Mouse (Mus musculus) urinary bladder, postnatal 4 days (tissue): Measurements from ENCODE around the gene Inafm2.

Source experiments
- DNase-seq, 2 experiments: peaks; one replicate each; pipeline ENCODE4 v3.0.0; 2021 to 2022; ENCODE audit warnings: low spot score in 2 of 2

The Inafm2 gene

GRCm38 (mm10) chr2:118756103-118756502 lies 10.5 kb downstream of the Inafm2 start:
- peak in 1 of 2 experiments; percentile 15 for DNase-seq

- no peak for DNase-seq
Observed at GRCm38 (mm10) chr2:118759828-118760227, 14.3 kb downstream of the Inafm2 start.

- peak in 1 of 2 experiments; percentile 16 for DNase-seq
Observed at GRCm38 (mm10) chr2:118760311-118761025, 14.9 kb downstream of the Inafm2 start.

GRCm38 (mm10) chr2:118761358-118761757 lies 15.8 kb downstream of the Inafm2 start:
- DNase-seq = peak in 1 of 2 experiments; percentile 16

GRCm38 (mm10) chr2:118761906-118762783 lies 16.6 kb downstream of the Inafm2 start, which contains the start of gene Ccdc9b:
Gene Ccdc9b (minus strand): TSS chr2:118762661.
- peak; percentile 85 to 93 for DNase-seq

GRCm38 (mm10) chr2:118762784-118763148 lies 17.2 kb downstream of the Inafm2 start:
- no peak for DNase-seq

- DNase-seq = no peak
Observed at GRCm38 (mm10) chr2:118763469-118763868, 17.9 kb downstream of the Inafm2 start.

- no peak for DNase-seq
Observed at GRCm38 (mm10) chr2:118764094-118764831, 18.7 kb downstream of the Inafm2 start.

DNA sequence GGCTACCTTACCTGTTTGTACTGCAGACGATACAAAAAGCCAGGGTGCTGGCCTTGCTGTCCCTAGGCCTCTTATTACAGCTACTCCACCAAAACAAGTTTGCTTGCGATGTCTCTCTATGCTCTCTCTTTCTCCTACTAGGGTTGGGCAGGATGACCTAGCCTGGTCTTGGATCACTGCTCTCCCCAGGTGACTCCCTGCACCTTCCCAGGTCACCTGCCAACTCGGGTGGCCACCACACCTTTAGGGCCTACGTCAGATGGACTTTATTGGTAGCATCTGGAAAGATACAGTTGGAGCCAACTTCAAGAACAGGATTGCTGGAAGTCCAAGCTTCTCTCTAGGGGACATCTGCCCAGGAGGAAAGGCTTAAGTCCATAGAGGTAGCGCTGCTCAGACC lies 19.3 kb downstream of the Inafm2 start:
- DNase-seq = no peak

DNA sequence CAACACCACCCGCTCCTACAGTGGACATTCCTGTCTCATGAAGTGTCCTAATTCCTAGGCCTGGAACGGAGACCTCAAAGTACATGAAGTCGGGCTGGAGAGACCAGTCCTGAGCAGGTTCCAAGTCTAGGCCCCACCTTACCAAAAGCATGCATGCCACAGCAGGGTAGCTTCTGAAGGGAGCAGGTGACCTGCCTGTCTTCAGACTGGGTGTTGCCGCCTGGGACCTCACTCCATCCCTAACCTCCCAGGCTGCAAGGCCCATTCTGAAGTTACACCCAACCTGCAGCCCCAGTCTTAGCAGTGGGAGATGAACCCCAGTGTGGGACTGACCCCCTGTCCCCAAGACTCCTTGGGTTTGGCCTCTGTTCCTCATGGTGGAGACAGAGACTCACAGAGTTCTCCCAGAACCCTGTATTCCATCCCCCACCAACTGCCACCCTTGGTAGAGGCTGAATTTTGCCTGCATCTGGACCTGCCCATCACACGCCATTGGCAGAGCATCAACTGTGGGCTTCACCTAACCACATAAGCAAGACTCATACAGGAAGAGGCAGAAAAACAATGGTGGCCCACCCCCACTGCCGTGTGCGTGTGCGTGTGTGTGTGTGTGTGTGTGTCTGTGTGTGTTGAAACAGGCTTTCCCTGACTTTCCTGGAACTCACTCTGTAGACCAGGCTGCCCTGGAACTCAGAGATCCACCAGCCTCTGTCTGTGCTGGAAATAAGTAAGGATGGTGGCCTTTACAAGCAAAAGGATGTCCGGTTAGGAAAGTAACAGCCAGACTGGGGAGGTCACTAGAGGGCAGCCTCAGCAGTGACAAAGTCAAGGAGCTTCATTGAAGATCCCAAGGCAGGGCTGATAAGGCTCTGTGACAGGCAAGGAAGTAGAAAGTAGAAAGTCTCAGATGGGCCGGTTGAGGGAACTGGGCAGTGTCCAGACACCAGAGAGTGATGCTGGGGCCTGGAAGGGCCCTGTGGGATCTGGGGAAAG lies 20.8 kb downstream of the Inafm2 start:
- no peak for DNase-seq

DNA sequence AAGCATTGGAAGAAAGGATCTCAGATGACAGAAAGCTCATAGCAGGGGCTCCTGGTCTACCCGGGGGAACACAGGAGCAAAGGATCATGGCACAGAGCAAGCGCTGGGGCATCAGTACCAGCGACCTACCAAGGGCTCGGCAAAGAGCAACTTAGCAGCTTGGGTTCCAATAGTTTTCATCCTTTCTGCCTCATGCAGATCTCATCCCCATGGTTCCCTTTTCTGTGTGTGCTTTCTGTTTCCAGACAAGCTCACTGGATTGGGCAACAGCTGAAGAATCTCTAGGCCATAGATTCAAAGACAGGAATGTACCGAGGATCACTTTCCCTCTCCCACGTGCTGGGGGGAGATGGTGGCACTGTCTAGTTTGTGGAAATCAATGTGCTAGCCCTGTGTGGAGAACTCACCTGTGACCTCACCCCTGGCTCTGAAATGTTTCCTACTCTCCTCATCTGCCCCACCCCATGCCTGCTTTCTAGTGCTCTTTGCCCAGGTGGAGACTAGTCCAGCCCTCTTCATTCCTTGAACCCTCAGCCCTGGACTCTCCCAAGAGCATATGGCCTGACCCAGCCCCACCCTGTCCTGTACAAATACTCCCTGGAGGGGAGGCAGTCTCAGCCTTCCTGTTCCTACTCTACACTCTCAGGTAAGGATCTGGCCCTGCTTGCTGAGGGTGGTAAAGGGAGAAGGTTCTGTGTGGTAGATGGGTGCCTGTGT lies 26.8 kb downstream of the Inafm2 start, which contains the start of gene Phgr1:
Phgr1 (plus strand) TSS at position 612 of the 717 bp plus-strand sequence.
- no peak for DNase-seq

GRCm38 (mm10) chr2:118774536-118774935 lies 29.0 kb downstream of the Inafm2 start:
- no peak for DNase-seq

GRCm38 (mm10) chr2:118775396-118775795 lies 29.8 kb downstream of the Inafm2 start:
- no peak for DNase-seq

- DNase-seq = no peak
Observed at GRCm38 (mm10) chr2:118775846-118776245, 30.3 kb downstream of the Inafm2 start.

DNA sequence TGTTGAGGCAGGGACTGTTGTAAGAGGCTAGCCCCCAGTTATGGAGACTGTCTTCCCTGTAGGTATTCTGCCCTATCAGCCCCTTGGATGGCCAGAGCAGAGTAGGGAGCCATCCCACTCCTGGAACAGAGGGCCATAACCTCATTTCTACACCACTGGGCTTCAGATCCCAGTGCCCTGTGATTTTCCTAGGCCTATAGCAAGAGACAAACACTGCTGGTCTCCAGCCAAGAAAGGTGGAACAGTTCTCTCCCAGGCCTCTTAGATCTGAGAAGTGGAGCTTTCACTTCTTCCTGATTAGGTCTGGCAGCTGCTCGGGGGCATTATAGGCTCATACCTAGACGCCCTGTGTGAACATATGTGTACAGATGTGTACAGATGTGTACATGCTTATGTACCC lies 30.7 kb downstream of the Inafm2 start:
- DNase-seq = no peak

DNA sequence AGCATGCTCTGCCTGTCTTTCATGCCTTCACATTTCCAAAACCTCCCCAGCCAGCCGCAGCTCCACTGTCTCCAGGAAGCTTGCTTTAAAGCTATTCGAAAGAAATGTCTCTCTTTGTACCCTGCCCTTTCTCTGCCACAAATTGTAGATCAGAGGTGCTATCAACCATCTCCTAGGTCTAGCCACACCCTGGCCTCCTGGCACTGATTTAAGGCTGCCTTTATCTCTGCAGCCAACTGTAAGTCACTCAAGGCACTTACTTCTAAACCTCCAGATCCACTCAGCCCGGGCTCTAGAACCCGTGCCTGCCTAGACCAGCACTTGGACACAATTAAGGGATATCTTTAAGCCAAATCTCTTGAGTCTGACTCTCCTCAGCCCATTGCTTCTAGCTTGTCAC lies 32.9 kb downstream of the Inafm2 start:
- no peak for DNase-seq

GRCm38 (mm10) chr2:118779065-118779464 lies 33.5 kb downstream of the Inafm2 start:
- no peak for DNase-seq

- peak; percentile 87 to 92 for DNase-seq
Observed at GRCm38 (mm10) chr2:118779504-118780480, 34.2 kb downstream of the Inafm2 start, which contains the start of gene Disp2. Gene Disp2 (plus strand): TSS chr2:118779719.

- no peak for DNase-seq
Observed at GRCm38 (mm10) chr2:118781115-118781514, 35.6 kb downstream of the Inafm2 start.
